Mouse (Mus musculus) spleen, postnatal 36 days (tissue): Measurements from ENCODE around the gene Lyrm9.

Experiments used
- DNase-seq, 2 experiments: peaks; one replicate each; pipeline ENCODE4 v3.0.0; 2022; ENCODE audit warnings: low spot score in 2 of 2, mixed read lengths in 1 of 2

The Lyrm9 gene

GRCm38 (mm10) chr11:78814461-78814941 lies 11.9 kb upstream of the Lyrm9 start:
- no peak for DNase-seq

GRCm38 (mm10) chr11:78815986-78816792 lies 10.2 kb upstream of the Lyrm9 start:
- DNase-seq: no peak

DNA sequence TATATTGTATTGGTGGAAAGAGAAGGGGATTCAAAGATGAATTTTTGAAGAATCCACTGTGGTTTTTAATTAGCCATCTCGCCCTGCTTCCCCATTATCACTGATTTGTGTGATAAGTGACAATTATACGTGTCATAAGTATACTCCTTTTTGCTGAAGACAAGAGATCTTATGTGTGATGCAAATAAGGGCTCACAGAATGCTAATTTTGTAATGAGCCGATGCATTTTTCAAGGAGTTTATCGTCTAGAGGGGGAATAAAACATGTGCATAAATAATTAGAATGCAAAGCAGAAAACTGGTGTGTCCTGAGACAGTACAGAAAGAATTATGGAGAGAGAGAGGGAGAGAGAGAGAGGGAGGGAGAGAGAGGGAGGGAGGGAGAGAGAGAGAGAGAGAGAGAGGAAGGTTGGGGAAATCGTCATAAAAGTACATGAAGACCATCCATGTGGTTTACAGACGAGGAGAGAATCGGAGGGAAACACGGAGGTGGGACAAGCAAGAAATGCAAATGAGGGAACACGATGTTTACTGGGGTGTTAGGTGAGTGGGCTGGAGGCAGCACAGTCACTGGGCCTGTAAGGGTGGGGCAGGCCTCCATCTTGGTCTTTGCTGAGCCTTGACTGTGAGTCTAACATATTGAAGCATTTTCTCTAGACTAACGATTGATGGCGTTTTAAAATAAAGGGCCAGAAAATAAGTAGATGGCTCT lies 8.9 kb upstream of the Lyrm9 start:
- DNase-seq: no peak

GRCm38 (mm10) chr11:78820337-78821000 lies 5.9 kb upstream of the Lyrm9 start:
- DNase-seq: peak; percentile 18 to 19

DNA sequence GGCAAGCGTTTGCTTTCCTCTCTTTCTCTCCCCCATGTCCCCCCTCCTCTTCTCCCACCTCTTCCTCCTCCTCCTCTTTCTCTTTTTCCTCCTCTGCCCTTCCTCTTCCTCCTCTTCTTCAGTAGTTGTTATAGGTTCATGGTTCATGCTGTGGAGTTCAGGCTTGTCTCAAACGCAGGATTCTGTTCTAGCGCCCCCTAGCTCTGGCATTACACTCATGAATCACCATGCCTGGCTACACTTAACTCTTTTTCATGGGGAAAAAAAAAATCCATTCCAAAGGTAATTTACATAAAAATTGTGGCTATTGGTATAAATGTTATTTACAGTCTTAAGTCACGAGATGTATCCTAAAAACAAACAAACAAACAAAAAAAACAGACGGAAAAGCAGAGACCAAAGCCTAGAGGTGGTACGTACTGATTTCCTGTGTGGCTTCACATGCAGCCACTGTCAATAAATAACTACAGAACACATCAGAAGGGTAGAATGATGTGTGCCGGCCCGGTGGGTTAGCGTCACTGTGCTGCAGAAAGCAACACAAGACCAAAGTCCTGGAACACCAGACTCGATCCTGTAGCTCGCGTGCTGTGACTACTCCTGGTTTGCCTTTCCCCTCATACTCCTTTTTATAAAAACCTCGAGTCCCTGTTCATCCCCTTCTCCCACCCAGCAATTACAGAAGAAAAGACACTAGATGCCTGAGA lies 3.4 kb upstream of the Lyrm9 start:
- DNase-seq: peak; percentile 23 to 41

DNA sequence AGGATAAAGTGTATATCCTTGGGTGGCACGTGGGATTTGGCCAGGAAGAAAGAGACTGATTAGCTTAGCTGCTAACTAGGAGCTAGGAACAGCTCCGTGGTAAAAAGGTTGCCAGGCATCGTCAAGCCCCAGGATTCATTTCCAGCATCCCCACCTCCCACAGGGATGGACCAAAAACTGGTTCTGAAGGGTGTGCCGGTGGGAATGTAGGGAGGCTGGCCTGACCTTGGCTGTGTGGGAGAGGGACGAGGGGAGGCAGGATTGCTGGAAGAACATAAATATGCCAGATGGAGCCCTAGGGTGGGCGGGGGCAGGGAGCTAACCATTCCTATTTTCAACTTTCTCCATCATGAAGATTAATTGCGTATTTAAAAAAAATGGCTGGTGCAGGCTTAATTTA lies 1.2 kb downstream of the Lyrm9 start:
- no peak for DNase-seq

DNA sequence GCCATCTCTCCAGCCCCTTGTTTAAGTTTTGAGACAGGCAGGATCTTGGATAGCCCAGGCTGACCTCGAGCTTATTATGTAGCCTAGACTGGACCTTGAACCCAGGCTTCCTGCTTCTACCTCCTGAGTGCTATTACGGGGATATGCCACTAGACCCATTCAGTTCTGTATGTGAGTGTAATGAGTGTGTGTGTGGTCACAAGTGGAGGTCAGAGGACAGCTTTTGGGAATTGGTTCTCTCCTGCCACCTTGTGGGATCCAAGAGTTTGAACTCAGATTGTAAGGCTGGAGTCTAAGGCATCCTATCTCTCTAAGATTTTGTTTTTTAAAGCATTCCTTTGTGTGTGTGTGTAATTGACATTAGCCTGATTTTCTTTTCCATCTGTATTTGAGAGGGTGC lies 2.0 kb downstream of the Lyrm9 start:
- no peak for DNase-seq

DNA sequence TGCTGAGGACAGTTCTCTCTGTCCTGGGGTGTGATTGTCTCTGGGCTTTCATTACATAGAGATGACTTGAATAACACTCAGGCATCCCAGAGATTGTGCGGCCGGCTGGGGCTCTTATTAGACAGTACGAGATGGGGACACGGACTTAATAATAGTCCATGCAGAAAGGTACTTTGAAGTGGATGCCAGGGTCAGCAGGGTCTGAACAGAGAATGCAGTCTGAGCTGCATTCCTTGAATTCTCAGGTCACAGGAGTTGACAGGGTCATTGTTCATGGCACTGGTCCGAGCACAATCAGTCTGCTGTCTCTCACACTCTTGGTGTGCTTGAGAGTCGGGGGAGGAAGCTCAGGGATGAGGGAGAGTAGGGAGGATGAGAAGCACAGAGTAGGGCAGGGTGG lies 3.0 kb downstream of the Lyrm9 start:
- no peak for DNase-seq

- DNase-seq: no peak
These were observed 3.8 kb downstream of the Lyrm9 start for GRCm38 (mm10) chr11:78830180-78830579.

DNA sequence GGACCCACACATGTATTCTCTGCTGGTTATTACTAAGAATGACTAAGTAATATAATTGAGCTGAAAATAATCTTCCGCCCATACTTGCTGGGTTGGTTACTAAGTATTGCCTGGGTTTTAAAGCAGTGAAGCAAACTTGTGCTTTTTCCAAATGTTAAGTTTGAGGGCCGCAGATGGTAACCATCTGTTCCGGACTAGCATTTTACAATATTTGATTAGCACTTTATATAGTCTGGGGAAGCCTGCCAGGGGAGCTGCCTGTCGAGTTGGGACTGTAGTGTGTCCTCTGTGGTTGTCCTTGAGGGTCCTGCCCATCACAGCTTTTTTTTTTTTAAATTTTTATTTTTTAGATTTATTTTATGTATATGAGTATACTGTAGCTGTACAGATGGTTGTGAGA lies 5.3 kb downstream of the Lyrm9 start:
- DNase-seq: no peak

GRCm38 (mm10) chr11:78832117-78832726 lies 5.8 kb downstream of the Lyrm9 start:
- peak; percentile 13 to 15 for DNase-seq

- DNase-seq: peak; percentile 63 to 74
These were observed 6.5 kb downstream of the Lyrm9 start for GRCm38 (mm10) chr11:78832816-78833314.

DNA sequence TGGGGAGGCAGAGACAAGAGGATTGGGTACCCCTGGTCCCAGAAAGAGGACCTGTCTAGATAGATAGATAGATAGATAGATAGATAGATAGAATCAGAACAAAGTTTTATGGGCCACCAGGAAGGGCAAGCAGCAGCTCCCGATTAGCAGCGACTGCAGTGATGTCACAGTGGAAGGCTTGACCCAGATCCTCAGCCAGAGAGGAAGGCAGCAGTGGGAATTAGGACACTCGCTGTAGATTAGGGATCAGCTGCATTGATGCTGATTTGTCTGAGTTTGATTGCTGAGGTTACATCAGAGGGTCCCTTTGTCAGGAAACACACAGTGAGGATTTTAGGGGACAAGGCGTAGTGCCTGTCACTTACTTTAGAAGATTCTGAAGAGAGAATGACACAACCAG lies 10.1 kb downstream of the Lyrm9 start:
- DNase-seq: no peak

DNA sequence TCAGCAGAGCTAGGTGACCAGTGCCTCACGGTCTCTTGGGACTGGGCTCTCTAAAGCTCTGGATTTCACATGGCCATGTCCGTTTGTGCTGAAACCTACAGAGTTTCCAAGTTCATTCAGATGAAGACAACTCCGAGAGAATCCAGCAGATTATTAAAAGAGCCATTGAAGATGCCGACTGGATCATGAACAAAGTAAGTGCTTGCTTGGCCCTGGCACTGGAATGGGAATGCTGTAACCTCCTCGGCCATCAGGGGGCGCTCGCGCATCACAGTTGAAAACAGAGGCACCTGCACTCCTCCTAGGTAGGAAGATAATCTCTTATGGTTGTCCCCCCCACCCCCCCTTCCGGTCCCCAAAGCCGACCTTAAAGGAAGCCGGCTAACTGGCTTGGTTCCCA lies 11.6 kb downstream of the Lyrm9 start:
- DNase-seq: peak; percentile 19 to 51

GRCm38 (mm10) chr11:78839491-78839890 lies 13.1 kb downstream of the Lyrm9 start:
- no peak for DNase-seq

- DNase-seq: no peak
These were observed 13.8 kb downstream of the Lyrm9 start for GRCm38 (mm10) chr11:78840141-78840540.

DNA sequence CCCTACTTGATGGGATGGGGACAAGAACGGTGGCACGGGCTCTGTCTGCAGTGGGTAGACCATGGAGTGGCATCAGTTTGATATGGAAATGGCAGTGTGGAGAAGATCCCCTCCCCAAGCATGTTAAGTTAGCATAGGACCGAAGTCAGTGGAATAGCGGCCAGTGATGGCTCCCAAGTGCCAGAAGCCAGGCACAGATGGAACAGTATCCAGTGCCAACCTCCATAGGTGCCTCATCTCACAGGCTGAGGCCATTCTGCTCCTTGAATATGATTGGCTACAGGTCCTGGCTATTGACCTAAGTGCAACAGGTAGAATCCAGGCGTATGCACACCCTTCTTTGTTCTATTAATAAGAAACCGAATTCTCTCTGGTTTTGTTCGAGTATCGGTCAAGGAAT lies 15.6 kb downstream of the Lyrm9 start:
- DNase-seq: no peak

DNA sequence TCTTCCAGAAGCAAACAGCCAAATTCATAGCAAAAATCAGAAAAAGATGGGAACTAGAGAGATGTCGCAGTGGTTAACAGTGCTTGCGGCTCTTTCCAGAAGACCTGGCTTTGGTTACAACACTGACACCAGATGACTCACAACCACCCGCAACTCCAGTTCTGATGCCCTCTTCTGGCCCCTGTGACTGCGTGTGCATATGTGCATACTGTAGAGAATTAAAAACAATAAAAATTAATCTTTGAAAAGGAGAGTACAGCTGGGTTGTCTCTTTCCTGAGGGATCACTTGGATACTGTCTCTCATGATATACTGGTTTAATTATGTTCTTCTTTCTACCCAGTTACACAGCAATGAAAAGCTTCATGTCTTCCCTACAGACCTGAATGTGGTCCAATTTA lies 20.2 kb downstream of the Lyrm9 start:
- no peak for DNase-seq

DNA sequence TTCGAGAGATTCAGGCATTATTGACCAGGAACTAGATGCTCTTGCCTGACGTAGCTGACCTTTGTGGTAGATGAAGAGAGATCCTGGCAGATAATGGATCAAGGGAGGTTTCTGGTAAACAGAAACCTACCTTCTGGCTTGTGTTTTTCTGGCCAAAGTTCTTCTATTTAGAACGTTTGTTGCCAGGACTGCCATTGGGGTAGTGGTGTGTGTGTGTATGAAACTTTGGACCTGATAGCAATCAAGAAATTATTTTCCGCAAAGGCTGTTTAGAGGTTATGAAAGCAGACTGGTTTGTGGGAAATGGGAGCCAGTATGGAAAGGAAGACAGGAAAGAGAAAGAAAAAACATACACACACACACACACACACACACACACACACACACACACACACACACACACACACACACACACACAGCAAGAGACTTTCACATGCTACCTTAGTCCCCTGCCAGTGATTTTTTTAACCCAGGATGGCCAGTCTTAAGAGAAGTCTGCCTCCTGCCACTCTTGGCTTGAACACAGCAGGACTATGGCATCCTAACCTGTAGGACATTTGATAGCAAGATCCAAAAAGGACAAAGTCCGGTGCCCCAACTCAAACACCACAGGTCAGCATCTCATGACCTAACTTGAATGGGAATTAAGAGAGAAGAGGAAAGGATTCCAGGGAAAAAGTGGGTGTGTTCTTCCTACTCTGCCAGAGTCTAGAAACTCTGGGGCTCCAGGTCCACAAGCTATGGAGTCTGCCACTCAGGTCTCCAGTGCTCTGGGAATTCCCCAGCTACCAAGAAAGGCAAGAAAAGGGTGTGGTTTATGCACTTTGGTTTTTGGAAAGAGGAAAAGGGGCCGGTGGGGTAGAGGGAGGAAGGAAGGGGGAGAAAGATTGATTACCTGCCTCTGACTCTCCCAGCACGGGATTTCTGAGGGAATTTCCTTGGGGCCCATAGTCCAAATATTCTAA lies 21.8 kb downstream of the Lyrm9 start:
- DNase-seq: no peak

- DNase-seq: no peak
These were observed 23.5 kb downstream of the Lyrm9 start for GRCm38 (mm10) chr11:78849859-78850258.
